Mouse (Mus musculus) testis, postnatal 14 days (tissue): ENCODE data around the gene Klra8.
"Not testable (repeated sequence)": the region's sequence is repeated elsewhere in the genome, so short reads cannot be mapped to it uniquely, and the experiment has no call there.

Experiments
- DNase-seq: peaks from one replicate; pipeline ENCODE4 v3.0.0; 2021; ENCODE audit warnings: low spot score

Gene Klra8

GRCm38 (mm10) chr6:130129798-130130197, at the start of gene Klra8:
Gene Klra8 (minus strand): TSS chr6:130129898.
- not testable (repeated sequence) for DNase-seq

- DNase-seq = no peak
These were observed 19.2 kb downstream of the Klra8 start for GRCm38 (mm10) chr6:130110485-130110884.

GRCm38 (mm10) chr6:130102743-130103142, 27.0 kb downstream of the Klra8 start:
- not testable (repeated sequence) for DNase-seq

GRCm38 (mm10) chr6:130092336-130092948, 37.3 kb downstream of the Klra8 start:
- no peak for DNase-seq

- DNase-seq = not testable (repeated sequence)
These were observed 62.5 kb downstream of the Klra8 start, which contains the start of gene Klra4 for GRCm38 (mm10) chr6:130067171-130067570. Gene Klra4 (minus strand): TSS chr6:130067271.
